Mouse (Mus musculus) neural tube, embryonic 12.5 days (tissue): ENCODE data around the gene Coq10b. TPM values are rescaled to one million over a fixed set of nuclear protein-coding genes. Genes with fewer than 3 reads are reported as not detected.
"Not testable (repeated sequence)": the region's sequence is repeated elsewhere in the genome, so short reads cannot be mapped to it uniquely, and the experiment has no call there.

Experiments
- ATAC-seq: fragments of 200-750 bp; cut with Nextera tagmentation; 2 replicates; pipeline ENCODE4 v1.8.0; 2017; ENCODE audit warnings: low read depth, mild to moderate bottlenecking, moderate TSS enrichment, moderate library complexity; ENCODE audit not compliant: low FRiP score
- H3K27ac ChIP-seq: fragments of 300-500 bp; sonication (generic); 2 replicates; pipeline ENCODE4 v1.5.1; 2016
- H3K27me3 ChIP-seq: fragments of 300-500 bp; sonication (generic); replicated peaks from 2 replicates; pipeline ENCODE4 v1.6.1; 2016; ENCODE audit warnings: mild to moderate bottlenecking
- H3K36me3 ChIP-seq: fragments of 300-500 bp; sonication (generic); 2 replicates; pipeline ENCODE4 v1.6.1; 2016; ENCODE audit warnings: mild to moderate bottlenecking
- H3K4me1 ChIP-seq: fragments of 300-500 bp; sonication (generic); 2 replicates; pipeline ENCODE4 v1.6.1; 2016
- H3K4me2 ChIP-seq: fragments of 300-500 bp; sonication (generic); replicated peaks from 2 replicates; pipeline ENCODE4 v1.6.1; 2016; ENCODE audit warnings: mild to moderate bottlenecking
- H3K4me3 ChIP-seq: fragments of 300-500 bp; sonication (generic); 2 replicates; pipeline ENCODE4 v1.5.1; 2016
- H3K9ac ChIP-seq: fragments of 300-500 bp; sonication (generic); 2 replicates; pipeline ENCODE4 v1.6.1; 2016; ENCODE audit warnings: mild to moderate bottlenecking
- H3K9me3 ChIP-seq: fragments of 300-500 bp; sonication (generic); 2 replicates; pipeline ENCODE4 v1.6.1; 2016; ENCODE audit warnings: mild to moderate bottlenecking
- WGBS: fragments of 180-500 bp; shearing (Covaris S2); methylation state at CpG from one replicate; pipeline ENCODE4 v1.1.7; 2016; 5-methylcytosine and 5-hydroxymethylcytosine counted together
- polyA plus RNA-seq: library from polyadenylated mRNA; unstranded; fragments of >200 nt; fragmentation: Nextera tagmentation; extraction: Ambion mirVana; gene quantifications from 2 replicates; pipeline ENCODE4 v1.2.1, GENCODE M21; 2016

The Coq10b gene
- polyA plus RNA-seq, 1 experiment from 2014 or later, result 31.5 TPM

DNA sequence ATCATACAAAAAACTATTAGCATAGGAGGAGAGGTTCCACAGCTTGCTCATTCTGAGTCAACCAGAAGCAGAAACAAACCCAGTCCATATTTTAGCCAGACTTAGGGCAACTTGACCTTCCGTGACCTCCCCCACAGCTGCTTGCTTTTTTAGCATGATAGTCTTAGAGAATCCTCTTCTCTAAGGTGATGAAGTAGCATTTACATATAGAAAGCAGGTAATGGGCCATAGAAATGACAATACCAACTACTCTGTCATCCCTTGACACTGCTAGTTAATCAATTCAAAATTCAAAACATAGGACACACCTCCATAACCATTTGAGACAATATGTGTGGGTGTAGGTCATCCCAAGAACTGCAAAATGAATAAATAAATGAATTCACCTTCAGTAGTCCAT, 12.6 kb upstream of the Coq10b start:
- H3K4me1 ChIP-seq, result no peaks in the 10 kb centered on the region
- 88% methylated on average over 1 of the region's 1 CpGs for WGBS

GRCm38 (mm10) chr1:55041691-55042090, 10.9 kb upstream of the Coq10b start:
- Histone ChIP-seq H3K9ac (no peak overlapping the region), H3K27me3 (no peaks in the 10 kb centered on the region), H3K4me2 (no peak overlapping the region), H3K4me1 (no peaks in the 10 kb centered on the region), H3K4me3 (no peak overlapping the region), H3K9me3 (0 out of 2 replicates have a peak, but pooled peaks cover 6% of the 10 kb centered on the region), H3K27ac (no peak overlapping the region), H3K36me3 (no peaks in the 10 kb centered on the region)
- WGBS, result 85% methylated on average over 4 of the region's 4 CpGs
- no peak for ATAC-seq

More for the DNA sequence above, 12.6 kb upstream of the Coq10b start:
- Histone ChIP-seq H3K9ac (no peak overlapping the region), H3K4me3 (no peak overlapping the region), H3K4me2 (no peak overlapping the region), H3K9me3 (0 out of 2 replicates have a peak, but pooled peaks cover 6% of the 10 kb centered on the region), H3K27ac (no peak overlapping the region), H3K27me3 (no peaks in the 10 kb centered on the region), H3K36me3 (no peaks in the 10 kb centered on the region)
- no peak for ATAC-seq

DNA sequence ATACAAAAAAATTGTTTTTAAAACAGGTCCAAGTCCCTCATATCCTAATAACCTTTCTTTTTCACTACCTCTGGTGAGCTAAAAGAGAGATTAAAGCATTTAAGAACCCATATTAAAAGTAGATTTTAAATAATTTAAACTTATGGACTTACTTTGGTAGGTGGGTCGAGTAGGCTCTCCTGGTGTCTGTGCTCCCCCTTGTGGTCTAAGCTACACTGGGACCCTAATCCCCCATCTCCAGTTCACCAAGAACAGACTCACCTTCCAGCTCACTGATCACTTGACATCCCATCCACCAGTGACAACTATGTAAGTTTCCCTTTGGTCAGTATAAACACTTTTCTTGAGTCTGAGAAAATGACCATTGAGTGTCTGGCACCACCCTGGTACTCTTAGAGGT, 10.3 kb upstream of the Coq10b start:
- H3K4me1 ChIP-seq, result no peaks in the 10 kb centered on the region
- ATAC-seq, result no peak
- 61% methylated on average over 1 of the region's 1 CpGs for WGBS
- H3K9ac ChIP-seq, result no peak overlapping the region
- H3K36me3 ChIP-seq, result no peaks in the 10 kb centered on the region
- 0 out of 2 replicates have a peak, but pooled peaks cover 6% of the 10 kb centered on the region for H3K9me3 ChIP-seq
- no peaks in the 10 kb centered on the region for H3K27me3 ChIP-seq
- no peak overlapping the region for H3K27ac ChIP-seq
- H3K4me3 ChIP-seq, result no peak overlapping the region
- H3K4me2 ChIP-seq, result no peak overlapping the region

GRCm38 (mm10) chr1:55043164-55043563, 9.4 kb upstream of the Coq10b start:
- no peak for ATAC-seq
- 0 out of 2 replicates have a peak, but pooled peaks cover 6% of the 10 kb centered on the region for H3K9me3 ChIP-seq
- no peaks in the 10 kb centered on the region for H3K36me3 ChIP-seq
- H3K27ac ChIP-seq, result no peak overlapping the region
- no peaks in the 10 kb centered on the region for H3K4me1 ChIP-seq
- H3K9ac ChIP-seq, result no peak overlapping the region
- no peak overlapping the region for H3K4me2 ChIP-seq
- H3K4me3 ChIP-seq, result no peak overlapping the region
- H3K27me3 ChIP-seq, result no peaks in the 10 kb centered on the region
- WGBS, result 84% methylated on average over 3 of the region's 3 CpGs

DNA sequence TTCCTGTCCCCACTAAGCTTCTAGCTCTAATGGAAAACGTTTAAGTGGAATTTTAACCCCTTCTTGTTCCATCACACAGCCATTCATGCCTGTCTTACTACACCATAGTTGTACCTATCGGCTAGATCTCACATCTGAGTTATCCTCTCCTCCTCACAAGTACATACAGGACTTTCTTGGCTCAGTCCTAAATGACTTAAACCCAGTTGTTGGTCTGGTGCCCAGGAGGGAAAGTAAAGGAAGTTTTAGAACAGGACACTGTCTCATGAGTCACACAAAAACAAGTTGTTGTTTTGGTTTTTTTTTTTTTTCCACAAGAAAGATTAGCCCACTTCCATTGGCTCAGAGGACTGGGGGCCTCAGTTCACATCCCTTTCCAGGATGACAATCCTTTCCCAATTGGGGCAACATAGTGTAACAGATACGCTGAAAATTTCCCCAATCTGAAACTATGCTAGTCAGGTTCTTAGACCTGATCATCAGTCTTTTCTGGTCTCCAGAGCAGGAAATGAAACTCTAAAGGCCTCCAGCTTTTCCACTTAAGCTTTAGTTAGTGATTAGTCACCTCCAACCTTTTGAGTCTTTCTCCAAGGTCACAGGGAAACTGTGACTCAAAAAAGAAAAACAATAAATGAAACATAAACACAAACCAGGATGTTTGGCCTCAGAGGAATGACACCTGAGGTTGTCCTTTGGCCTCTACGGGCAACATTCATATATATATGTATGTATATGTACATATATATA, 3.6 kb upstream of the Coq10b start:
- H3K36me3 ChIP-seq, result no peaks in the 10 kb centered on the region
- ATAC-seq, result no peak
- H3K4me2 ChIP-seq, result no peak overlapping the region
- 72% methylated on average over 4 of the region's 4 CpGs for WGBS
- no peak overlapping the region for H3K4me3 ChIP-seq
- H3K9me3 ChIP-seq, result no peaks in the 10 kb centered on the region
- H3K4me1 ChIP-seq, result peaks cover 6% of the 10 kb centered on the region
- no peaks in the 10 kb centered on the region for H3K27me3 ChIP-seq
- no peak overlapping the region for H3K9ac ChIP-seq
- H3K27ac ChIP-seq, result no peak overlapping the region

DNA sequence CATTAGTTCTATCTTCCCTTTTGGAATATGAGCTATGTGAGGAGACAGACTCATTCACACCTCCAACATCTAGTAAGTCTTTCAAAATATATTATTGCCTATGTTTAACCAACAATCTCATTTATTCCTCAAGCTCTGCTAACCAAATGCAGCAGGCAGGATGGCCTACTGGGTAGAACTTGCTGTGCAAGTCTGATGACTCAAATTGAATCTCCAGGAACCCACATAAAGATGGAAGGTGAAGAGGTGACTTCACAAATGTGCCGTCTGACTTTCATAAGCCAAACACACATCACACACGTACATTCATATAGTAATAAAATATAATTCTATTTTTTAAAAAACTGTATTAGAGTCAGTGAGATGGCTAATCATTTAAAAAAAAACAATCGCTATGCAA, 899 bp upstream of the Coq10b start:
- Histone ChIP-seq H3K9ac (no peak overlapping the region), H3K36me3 (peaks cover 4% of the 10 kb centered on the region), H3K9me3 (no peaks in the 10 kb centered on the region), H3K4me2 (peak overlapping the region; percentile 78), H3K4me1 (peaks cover 6% of the 10 kb centered on the region), H3K27ac (no peak overlapping the region), H3K4me3 (no peak overlapping the region), H3K27me3 (no peaks in the 10 kb centered on the region)
- 73% methylated on average over 3 of the region's 3 CpGs for WGBS
- ATAC-seq, result no peak

GRCm38 (mm10) chr1:55053005-55053404, 435 bp downstream of the Coq10b start:
- no peaks in the 10 kb centered on the region for H3K9me3 ChIP-seq
- H3K27me3 ChIP-seq, result no peaks in the 10 kb centered on the region
- H3K9ac ChIP-seq, result peak overlapping the region; percentile 78
- H3K27ac ChIP-seq, result peak overlapping the region; percentile 54
- H3K4me1 ChIP-seq, result peaks cover 6% of the 10 kb centered on the region
- ATAC-seq, result peak; percentile 68
- peak overlapping the region; percentile 84 for H3K4me3 ChIP-seq
- peaks cover 9% of the 10 kb centered on the region for H3K36me3 ChIP-seq
- WGBS, result under 1% methylated on average over 42 of the region's 42 CpGs
- H3K4me2 ChIP-seq, result peak overlapping the region; percentile 78

- H3K4me2 ChIP-seq, result peak overlapping the region; percentile 78
- H3K9ac ChIP-seq, result peak overlapping the region; percentile 78
- H3K4me1 ChIP-seq, result peaks cover 6% of the 10 kb centered on the region
- no peaks in the 10 kb centered on the region for H3K27me3 ChIP-seq
- peaks cover 9% of the 10 kb centered on the region for H3K36me3 ChIP-seq
- no peaks in the 10 kb centered on the region for H3K9me3 ChIP-seq
- H3K4me3 ChIP-seq, result peak overlapping the region; percentile 84
- no peak for ATAC-seq
- no peak overlapping the region for H3K27ac ChIP-seq
- WGBS, result 76% methylated on average over 4 of the region's 4 CpGs
Measured at GRCm38 (mm10) chr1:55053596-55053995, 1.0 kb downstream of the Coq10b start.

DNA sequence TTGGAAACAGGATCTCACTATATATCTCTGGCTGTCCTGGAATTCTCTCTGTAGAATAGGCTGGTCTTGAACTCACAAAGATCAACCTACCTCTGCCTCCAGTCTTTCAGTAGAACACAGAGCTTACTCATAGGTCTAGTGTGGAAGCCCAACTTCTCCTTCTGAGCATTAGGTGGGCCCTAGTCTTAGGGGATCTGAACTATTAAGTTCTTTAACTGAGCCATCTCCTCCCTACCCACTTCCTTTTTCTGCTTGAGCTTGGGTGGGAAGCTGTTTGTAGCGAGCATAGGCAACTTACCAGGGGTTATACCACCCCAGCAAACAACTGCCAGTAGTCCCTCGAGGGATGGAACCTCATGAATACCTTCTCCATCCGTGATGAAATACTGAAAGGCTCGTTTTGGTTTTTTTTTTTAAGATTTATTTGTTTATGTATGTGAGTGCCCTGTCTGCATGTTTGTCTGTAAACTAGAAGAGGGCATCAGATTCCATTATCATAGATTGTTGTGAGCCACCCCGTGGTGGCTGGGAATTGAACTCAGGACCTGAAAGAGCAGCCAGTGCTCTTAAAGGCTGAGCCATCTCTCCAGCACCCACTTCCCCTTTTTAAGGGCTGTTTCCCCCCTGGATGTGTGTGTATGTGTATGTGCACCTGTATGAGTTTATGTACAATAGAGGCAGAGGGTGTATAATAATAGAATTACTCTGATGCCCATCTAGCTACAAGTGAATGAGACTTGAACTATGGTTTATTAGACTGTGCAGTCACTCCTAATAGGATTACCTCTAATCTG, 2.9 kb downstream of the Coq10b start:
- ATAC-seq, result no peak
- Histone ChIP-seq H3K4me3 (no peak overlapping the region), H3K36me3 (peaks cover 9% of the 10 kb centered on the region), H3K9me3 (no peaks in the 10 kb centered on the region), H3K9ac (no peak overlapping the region), H3K27me3 (no peaks in the 10 kb centered on the region), H3K4me1 (peaks cover 6% of the 10 kb centered on the region), H3K27ac (no peak overlapping the region), H3K4me2 (no peak overlapping the region)
- 87% methylated on average over 5 of the region's 5 CpGs for WGBS

DNA sequence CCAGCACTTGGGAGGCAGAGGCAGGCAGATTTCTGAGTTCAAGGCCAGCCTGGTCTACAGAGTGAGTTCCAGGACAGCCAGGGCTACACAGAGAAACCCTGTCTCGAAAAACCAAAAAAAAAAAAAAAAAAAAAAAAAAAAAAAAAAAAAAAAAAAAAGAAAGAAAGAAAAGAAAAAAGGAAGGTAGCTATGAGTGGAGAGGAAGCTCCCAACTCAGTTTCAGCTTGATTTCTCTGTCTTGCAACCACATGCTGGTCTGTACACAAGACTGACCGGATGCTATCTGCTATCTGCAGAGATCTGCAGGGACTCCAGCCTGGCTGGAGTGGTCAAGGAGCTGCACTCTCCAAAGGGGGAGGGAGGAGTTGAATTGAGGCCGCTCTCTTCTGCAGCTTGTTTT, 5.8 kb downstream of the Coq10b start:
- ATAC-seq, H3K9me3 ChIP-seq, H3K4me3 ChIP-seq, H3K27me3 ChIP-seq, H3K4me1 ChIP-seq, H3K27ac ChIP-seq, H3K4me2 ChIP-seq, H3K9ac ChIP-seq: not testable (repeated sequence)
- 76% methylated on average over 2 of the region's 3 CpGs for WGBS
- H3K36me3 ChIP-seq, result peaks cover 13% of the 10 kb centered on the region

- H3K36me3 ChIP-seq, result peaks cover 28% of the 10 kb centered on the region
- 93% methylated on average over 5 of the region's 5 CpGs for WGBS
- no peak for ATAC-seq
- no peak overlapping the region for H3K9ac ChIP-seq
- H3K27ac ChIP-seq, result no peak overlapping the region
- no peak overlapping the region for H3K4me3 ChIP-seq
- H3K4me1 ChIP-seq, result no peaks in the 10 kb centered on the region
- H3K9me3 ChIP-seq, result no peaks in the 10 kb centered on the region
- H3K4me2 ChIP-seq, result no peak overlapping the region
- H3K27me3 ChIP-seq, result no peaks in the 10 kb centered on the region
Measured at GRCm38 (mm10) chr1:55061099-55061498, 8.5 kb downstream of the Coq10b start.

- 94% methylated on average over 4 of the region's 4 CpGs for WGBS
- Histone ChIP-seq H3K4me1 (no peaks in the 10 kb centered on the region), H3K4me3 (no peak overlapping the region), H3K9ac (no peak overlapping the region), H3K27me3 (no peaks in the 10 kb centered on the region), H3K36me3 (peaks cover 29% of the 10 kb centered on the region), H3K9me3 (no peaks in the 10 kb centered on the region), H3K4me2 (no peak overlapping the region), H3K27ac (no peak overlapping the region)
- no peak for ATAC-seq
Measured at GRCm38 (mm10) chr1:55061772-55062171, 9.2 kb downstream of the Coq10b start.
